Mouse (Mus musculus): Measurements from ENCODE around the gene Etfdh.
"Not testable (repeated sequence)": the region's sequence is repeated elsewhere in the genome, so short reads cannot be mapped to it uniquely, and the experiment has no call there.

The Etfdh gene

DNA sequence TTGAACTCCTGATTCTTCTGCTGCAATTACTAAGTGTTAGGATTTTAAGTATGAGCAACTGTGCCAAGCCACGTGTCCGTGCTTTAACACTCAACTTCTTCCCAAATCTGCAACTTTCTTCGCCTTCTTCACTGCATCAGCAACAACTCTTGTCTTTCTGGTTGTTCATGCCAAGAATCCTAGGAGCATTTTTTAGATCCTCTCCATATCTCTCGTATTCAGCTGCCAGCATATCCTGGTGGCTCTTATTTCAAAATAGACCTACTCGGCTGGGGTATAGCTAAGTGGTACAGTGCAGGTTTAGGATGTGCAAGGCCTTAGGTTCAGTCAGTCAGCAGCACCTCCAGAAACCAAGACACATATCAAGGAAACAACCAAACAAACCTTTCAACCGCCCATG, 51.7 kb downstream of the Etfdh start:
- DNase-seq (ENCODE audit: low spot score in 2 of 2): peak in 1 of 2 experiments; percentile 25

DNA sequence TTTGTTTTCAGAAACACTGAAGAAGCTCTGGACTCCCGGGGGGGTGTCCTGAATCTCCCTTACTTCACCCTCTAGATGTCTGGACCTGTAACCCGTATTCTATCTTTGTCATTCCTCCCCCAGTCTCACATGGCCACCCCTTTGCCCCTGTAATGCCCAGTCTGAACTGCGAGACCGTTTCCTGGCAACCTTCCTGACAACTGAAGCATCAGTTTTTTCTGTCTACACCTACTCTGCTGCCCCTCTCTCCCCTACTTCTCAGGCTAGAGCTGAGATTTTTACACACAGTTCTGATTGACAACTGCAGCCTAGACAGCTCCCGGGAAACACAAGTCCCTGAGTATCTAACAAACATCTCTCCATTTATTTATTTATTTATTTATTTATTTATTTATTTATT, 52.4 kb downstream of the Etfdh start:
- DNase-seq (ENCODE audit: low spot score in 2 of 2): no peak

DNA sequence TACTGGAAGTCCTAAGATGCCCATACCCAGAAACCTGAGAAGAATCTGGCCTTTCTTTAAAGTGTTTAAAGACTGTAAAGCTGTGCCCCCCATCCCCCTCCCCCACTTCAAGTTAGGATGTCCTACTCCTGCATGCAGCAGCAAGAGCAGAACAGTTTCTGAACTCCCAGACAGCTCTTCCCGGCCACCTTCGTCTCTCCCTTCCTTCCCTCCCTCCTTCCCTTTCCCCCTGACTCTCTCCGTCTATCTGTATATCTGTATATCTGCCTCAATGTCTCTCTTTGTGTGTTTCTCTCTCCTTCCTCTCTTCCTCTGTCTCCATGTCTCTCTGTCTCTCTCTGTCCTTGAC, 52.9 kb downstream of the Etfdh start:
- no peak for DNase-seq (ENCODE audit: low spot score in 2 of 2)

DNA sequence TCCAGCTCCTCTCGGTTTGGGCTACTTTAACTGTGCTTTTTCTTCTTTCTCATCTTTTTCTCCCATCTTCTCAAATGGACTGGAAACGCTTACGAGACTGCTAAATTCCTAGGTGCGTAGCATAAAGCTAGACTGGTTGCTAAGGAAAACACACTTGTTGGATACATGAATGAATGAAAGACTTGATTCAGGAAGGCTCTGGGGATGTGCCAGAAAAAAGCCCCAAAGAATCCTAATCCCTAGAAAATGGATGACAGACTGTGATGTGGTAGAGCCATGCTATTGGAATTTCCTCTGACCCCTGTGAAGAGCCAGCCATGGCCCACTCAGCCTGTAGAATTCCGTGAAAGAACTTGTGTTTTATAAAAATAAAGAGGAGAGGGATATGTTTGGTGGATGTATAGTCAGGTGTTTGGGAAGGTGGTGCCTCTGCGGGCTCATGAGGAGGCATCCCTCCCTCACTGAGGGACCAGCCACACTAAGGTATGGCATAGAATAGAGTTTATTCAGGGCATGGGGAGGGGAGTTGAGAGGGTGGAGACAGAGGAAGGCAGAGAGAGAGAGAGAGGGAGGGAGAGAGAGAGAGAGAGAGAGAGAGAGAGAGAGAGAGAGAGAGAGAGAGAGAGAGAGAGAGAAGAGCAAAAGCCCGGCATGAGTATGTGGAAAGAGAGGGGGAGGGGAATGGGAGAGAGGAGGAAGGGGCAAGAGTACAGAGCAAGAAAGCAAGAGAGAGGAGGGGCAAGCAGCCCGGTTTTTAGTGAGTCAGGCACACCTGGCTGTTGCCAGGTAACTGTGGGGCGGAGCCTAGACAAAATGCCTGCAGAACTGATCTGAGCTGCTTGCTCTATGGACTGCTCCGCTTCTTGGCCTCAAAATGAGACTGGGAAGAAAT, 53.5 kb downstream of the Etfdh start:
- DNase-seq (ENCODE audit: low spot score in 2 of 2): no peak

DNA sequence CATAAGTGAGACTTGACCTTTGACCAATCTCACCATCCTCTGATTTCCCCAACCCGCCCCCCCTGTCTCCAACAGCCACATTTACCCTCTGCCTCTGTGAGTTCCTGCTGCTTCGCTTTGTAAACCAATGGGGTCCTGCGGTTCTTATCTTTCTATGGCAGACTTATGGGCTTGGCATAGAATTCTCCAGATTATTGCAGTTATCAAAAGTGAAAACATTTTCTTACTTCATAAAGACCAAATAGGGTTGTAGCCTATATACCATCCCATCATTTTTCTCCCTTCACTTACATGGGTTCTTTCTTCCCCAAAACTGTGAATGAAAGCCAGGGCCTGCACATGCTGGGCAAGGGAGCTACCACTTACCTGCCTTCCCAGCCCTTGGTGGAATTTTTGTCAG, 55.0 kb downstream of the Etfdh start:
- no peak for DNase-seq (ENCODE audit: low spot score in 2 of 2)

DNA sequence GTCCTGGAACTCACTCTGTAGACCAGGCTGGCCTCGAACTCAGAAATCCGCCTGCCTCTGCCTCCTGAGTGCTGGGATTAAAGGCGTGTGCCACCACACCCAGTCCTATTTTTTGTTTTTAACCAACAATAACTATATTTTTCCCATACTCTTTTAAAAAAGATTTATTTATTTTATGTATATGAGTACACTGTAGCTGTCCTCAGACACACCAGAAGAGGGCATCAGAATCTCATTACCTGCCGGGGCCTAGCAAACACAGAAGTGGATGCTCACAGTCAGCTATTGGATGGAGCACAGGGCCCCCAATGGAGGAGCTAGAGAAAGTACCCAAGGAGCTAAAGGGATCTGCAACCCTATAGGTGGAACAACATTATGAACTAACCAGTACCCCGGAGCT, 55.9 kb downstream of the Etfdh start:
- not testable (repeated sequence) for DNase-seq (ENCODE audit: low spot score in 2 of 2)

DNA sequence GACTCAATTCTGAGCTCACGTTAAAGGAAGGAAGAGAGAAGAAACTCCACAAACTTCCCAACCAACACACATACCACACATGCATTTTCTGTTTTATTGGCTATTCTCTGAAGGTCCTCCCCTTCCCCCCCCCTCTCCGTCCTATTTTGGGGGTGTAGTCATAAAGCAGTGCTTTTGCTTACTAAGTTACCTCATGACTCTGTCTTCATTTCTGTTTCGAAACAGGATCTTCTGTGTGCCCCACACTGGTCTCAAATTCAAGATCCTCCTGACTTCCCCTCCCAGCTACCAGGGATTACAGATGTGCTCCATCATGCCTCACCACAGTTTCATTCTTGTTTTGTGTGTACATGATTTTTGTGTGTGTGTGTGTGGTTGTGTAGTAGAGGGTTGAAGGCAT, 56.9 kb downstream of the Etfdh start:
- no peak for DNase-seq (ENCODE audit: low spot score in 2 of 2)

DNA sequence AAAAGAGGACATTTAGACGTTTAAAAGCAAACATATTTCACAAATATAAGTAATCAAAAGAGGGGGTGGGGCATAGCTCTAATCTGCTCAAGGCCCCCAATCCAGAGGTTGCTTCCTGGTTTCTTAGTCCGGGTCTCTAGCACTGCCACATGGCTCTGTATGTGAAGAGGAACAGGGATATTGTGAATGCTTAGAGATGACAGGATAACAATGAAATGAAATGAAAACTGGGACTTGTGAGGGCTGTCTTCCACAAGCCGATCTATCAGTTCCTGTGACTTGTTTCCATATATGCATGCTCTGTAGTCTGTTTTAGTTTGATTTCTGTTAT, 60.0 kb downstream of the Etfdh start:
- DNase-seq (ENCODE audit: low spot score in 2 of 2): no peak

DNA sequence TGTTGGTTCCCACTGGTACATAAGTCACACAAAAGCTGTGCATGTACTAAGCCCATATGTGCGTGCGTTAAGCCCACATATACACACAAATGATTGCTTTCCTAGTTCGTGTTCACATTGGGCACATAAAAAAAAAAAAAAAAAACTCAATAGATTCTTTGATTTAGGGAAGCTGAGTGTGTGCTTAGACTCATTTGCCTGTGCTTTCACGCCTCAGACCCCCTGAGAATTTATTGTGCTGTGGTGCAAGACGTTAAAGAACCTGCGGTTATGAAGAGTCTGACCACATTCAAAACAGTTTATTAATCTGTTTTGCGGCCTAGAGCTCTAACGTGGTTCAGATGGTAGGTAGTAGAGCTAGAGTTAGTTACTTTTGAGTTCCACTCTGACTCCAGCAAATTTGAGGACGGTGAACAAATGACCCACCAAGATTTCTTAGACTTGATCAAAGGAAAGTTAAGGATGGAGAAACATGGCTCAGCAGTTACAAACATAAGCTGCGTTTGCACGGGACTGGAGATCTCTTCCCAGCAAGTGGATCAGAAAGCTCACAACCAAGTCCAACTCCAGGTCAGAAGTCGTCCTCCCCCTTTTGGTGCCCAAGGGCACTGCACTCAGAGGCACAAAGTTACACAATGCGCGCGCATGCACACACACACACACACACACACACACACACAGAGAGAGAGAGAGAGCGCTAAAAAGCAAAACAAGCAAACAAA, 60.5 kb downstream of the Etfdh start:
- no peak for DNase-seq (ENCODE audit: low spot score in 2 of 2)

DNA sequence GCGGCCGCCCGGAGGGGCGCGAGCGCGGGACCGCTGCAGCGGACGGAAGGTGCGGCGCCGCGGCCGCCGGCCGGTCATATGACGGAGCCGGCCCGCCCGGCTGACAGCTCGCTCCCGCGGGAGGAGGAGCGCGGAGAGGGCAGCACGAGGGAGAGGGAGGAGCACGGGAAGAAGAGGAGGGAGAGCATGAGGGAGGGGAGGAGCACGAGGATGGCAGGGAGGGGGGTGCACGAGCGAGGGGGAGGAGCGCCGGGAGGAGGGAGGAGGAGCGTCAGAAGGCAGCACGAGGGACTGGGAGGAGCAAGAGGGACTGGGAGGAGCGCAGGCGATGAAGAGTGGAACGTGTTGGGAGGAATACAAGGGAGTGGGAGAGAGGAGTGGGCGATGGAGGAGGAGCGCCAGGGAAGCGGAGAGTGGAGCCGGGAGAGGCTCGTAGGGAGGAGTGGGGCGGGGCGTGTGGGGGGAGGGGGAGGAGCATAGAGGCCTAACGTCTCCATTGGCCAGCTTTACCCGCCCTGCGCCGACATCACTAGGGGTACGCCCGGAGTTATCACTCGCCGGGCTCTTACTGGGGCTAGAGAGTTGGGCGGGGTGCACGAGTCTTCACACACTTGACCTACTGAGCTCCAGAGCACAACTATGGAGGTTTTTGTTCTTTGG, 61.5 kb downstream of the Etfdh start, which contains the start of gene Fnip2:
TSS of gene Fnip2 (minus strand) at position 94 of the 660 bp plus-strand sequence.
- DNase-seq (ENCODE audit: low spot score in 2 of 2): peak; percentile 85 to 89

DNA sequence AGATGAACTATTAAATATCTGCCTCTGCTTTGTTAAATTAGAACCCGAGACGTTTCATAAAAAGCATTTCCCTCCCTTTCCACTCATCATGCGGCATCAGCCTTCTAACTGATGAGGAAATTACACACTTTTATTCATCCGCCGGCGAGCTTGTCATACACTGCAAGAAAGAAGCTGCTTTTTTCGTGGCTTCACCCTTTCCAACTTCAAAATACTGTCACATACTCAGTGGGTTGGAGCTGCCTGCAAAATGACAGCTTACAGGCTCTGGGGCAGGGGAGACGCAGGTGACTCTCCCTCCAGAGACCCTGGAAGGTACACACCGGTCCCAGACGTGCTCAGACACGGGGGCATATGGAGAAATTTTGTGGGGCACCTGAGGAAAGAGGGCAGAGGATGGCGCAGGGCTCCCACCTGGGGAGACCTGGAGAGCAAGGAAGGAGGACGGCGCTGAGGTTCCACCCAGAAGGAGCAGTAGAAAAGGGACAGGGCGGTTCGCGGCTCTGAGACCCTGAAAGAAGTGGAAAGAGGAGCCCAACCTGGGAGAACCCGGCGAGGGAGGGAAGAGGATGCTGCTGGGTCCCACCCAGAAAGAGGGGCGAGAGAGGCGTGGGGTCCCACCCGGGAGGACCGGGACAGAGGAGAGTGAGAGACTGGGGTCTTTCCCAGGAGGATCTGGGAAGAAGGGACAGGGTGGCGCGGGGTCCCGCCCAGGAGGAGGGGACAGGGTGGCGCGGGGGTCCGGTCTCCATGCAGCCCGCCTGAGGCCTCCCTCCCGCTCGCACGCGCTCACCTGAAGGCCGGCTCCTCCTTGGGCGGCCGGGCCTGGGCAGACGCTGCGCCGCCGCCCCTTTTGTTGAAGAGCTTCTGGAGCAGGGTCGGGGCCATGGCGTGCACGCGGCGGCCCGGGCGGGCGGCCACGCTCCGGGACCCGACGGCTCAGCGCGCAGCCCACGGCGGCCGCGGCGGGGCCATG, 62.3 kb downstream of the Etfdh start:
- peak in 1 of 2 experiments; percentile 38 for DNase-seq (ENCODE audit: low spot score in 2 of 2)

DNA sequence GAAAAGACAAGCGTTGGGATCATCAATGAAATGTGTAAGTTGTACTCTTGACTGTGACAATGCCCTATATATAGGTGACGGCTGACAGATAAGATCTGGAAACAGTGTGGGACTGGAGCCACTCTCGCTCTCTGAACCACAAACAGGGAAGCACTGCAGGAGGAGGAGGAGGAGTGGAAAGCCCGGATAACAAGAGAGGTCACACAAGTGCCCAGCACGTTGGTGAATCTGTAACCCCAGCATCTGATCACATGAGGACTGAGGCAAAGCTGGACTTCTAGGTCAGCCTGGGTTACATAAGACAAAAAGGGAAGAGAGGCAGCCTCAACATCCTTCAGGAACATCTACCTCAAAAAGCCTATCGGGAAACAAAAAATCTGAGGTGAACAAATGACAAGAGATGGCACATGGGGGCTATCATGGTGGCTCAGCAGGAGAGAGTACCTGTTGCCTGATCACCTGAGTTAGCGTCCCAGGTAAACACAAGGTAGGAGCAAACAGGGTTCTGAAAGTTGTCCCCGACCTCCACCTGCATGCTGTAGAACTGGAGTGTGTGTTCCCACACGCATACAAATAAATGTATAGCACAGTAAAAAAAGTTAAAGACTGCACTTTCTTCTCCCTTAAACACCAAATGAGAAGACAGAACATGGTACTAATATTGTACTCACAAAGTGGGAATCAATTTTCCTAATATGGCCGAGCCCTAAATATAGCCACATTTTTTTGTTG, 64.3 kb downstream of the Etfdh start:
- DNase-seq (ENCODE audit: low spot score in 2 of 2): no peak

DNA sequence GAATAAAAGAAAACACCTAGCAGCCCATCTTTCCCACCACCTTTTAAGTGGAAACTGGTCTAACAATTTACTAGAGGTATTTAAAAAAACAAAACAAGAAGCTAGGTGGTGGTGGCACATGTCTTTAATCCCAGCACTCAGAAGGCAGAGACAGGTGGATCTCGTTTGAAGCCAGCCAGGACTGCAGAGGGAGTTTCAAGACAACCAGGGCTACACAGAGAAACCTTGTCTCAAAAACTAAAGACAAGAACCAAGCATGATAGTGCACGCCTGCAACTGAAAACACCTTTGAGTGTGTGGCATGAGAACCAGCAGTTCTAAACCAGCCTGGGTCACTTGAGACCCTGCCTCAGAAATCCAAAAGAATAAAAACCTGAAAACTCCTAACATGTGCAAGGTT, 65.8 kb downstream of the Etfdh start:
- DNase-seq (ENCODE audit: low spot score in 2 of 2): no peak

DNA sequence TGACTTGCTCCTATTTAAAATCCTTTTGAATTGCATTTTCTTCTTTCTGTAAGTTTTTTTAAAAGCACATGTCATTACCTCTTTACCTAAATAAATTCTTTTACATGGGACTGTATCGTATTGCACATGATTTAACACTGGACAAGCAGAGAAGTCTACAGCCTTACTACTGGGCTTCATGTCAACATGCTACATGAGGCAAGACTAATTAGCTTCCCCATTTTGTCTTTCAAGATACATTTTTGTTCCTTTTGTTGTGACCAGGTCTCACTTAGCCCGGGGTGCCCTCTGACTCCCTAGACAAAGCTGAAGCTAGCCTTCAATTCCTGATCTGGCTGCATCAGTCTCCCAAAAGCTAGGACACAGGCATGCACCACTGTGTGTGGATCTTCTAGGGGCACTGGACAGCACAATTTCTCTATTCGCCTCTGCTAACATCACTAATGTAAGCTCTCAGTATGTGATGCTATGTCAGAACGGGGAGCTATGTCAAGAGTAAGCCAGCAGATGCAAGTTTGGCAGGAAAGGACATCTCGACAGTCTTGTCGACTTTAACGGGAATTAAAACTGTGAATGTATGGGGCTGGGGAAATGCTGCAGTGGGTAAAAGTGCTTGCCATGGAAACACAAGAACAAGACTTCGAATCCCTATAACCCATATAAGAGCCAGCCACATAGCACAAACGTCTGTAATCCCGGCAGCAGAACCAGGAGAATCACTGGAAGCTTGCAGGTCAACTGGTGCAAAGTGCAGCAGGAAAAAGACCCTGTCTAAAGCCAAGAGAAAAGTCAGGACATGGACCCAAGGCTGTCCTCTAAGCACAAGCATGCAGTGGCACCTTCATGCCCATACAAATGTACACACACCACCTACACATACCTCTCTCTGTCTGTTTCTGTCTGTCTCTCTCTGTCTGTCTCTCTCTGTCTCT, 67.2 kb downstream of the Etfdh start:
- DNase-seq (ENCODE audit: low spot score in 2 of 2): no peak

DNA sequence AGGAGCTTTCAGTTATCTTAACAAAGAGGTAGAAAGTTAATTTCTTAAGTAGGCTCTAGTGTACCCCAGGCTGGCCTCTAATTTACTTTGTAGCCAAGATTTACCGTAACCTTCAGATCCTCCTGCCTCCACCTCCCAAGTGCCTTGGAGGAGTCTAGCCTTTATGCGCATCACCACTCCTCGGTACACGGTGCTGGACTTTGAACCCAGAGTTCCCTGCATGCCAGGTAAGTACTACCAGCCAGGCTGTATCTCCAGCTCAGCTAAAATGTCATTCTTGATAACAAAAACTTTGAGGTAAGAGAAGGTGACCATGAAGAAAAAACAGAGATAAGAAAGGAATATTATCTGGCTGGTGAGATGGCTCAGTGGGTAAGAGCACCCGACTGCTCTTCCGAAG, 68.7 kb downstream of the Etfdh start:
- DNase-seq (ENCODE audit: low spot score in 2 of 2): no peak

DNA sequence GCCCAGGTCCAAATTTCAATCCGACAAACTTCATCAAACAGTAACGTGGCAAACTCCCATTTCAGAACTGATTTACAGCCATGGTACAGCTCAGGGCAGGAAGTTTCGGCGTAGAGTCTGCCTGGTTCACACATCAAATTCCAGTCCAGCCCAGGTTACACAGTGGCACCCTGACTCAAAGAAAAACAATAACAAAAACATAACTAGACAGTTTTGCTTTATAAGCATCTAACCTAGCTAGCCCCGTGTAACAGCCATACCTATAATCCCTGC, 69.6 kb downstream of the Etfdh start:
- no peak for DNase-seq (ENCODE audit: low spot score in 2 of 2)

DNA sequence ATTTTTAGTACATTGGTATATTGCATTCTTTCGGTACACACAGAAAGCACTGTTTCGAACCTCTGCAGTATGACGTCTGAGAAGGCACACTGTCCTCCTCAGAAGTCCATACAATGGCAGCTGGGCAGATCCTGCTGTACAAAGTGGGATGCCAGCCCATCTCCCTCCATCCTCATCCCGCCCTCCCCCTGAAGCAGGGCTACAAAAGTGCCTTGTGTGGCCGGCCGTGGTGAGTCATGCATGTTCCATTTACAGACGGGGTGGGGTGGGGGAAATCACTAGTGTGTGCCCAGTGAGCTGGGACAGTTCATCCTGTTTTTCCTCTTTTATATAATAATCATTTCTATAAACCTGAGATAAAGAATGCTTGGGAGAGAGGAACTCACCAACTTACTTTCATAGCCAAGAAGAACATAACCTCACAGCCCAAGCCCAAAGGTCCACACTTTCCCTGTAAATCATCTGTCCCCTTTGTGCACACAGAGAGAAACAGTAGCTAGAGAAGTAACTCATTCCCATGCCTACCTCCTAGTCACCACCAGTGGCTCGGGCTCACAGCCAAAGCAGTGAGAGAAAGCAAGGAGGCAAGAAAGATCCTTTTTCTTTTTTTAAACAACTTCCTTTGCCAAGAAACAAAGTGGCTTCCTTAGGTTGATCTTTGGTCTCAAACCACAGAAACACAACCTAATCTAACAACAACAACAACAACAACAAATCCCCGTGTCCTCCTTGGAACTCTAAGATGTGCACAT, 70.1 kb downstream of the Etfdh start:
- DNase-seq (ENCODE audit: low spot score in 2 of 2): peak in 1 of 2 experiments; percentile 48

DNA sequence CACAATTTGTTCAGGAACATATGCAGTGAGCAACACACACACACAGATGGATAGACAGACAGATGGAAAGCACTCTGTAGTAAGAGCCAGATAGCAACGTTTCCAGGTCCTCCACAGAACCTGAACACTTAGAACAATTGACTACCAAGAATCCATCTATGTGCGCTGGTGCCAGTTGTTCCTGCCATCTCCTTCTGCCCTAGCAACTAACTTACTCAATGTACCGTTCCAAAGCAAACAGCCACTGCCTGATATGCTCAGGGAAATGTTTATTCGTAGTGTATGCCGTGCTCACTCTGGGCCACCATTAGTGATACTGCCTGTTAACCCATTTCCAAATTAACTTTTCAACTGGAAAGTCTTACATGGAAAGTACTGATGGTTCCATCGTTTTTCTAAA, 74.2 kb downstream of the Etfdh start:
- no peak for DNase-seq (ENCODE audit: low spot score in 2 of 2)
